Mouse (Mus musculus) cerebellum, adult 2 months (tissue): ENCODE results near the gene Wars.

ENCODE experiments used
- CTCF ChIP-seq: fragments of 200-500 bp; IDR thresholded peaks from 2 replicates; pipeline ENCODE4 v1.5.1; 2011; ENCODE audit warnings: low read depth, mild to moderate bottlenecking, control low read depth, low read length, moderate library complexity, borderline replicate concordance; ENCODE audit not compliant: insufficient read depth
- POLR2A ChIP-seq: fragments of 200-500 bp; IDR thresholded peaks from 2 replicates; pipeline ENCODE4 v1.6.1; 2011; ENCODE audit warnings: low read length, control low read depth, borderline replicate concordance; ENCODE audit not compliant: insufficient read depth

GRCm38 (mm10) chr12:108833408-108833807 lies 60.6 kb downstream of the Wars start:
- TF ChIP-seq CTCF (no peak), POLR2A (no peak)
